Mouse (Mus musculus) cortical plate, adult 2 months (tissue): ENCODE measurements around the gene Mgat5. TPM values are rescaled to one million over a fixed set of nuclear protein-coding genes. Genes with fewer than 3 reads are reported as not detected.

Experiments used
- H3K27ac ChIP-seq: fragments of 200-500 bp; 2 replicates; pipeline ENCODE4 v1.5.1; 2012; ENCODE audit warnings: low read length, control low read depth, inconsistent platforms; ENCODE audit not compliant: insufficient read depth
- H3K4me1 ChIP-seq: fragments of 200-500 bp; 2 replicates; pipeline ENCODE4 v1.6.1; 2011; ENCODE audit warnings: low read length; ENCODE audit not compliant: control insufficient read depth, insufficient read depth
- H3K4me3 ChIP-seq: fragments of 200-500 bp; 2 replicates; pipeline ENCODE4 v1.5.1; 2011; ENCODE audit warnings: mild to moderate bottlenecking, low read length, control low read depth; ENCODE audit not compliant: insufficient read depth
- CTCF ChIP-seq: fragments of 200-500 bp; IDR thresholded peaks from 2 replicates; pipeline ENCODE4 v1.5.1; 2011; ENCODE audit warnings: mild to moderate bottlenecking, control low read depth, low read length; ENCODE audit not compliant: insufficient read depth; ENCODE audit errors: extremely low read depth
- POLR2A ChIP-seq: fragments of 200-500 bp; IDR thresholded peaks from 2 replicates; pipeline ENCODE4 v1.6.1; 2011; ENCODE audit warnings: mild to moderate bottlenecking, low read length, control low read depth; ENCODE audit not compliant: insufficient read depth; ENCODE audit errors: extremely low read depth
- polyA plus RNA-seq: library from polyadenylated mRNA; depleted of rRNA; stranded (reverse); fragments of >200 nt; gene quantifications from 2 replicates; pipeline ENCODE4 v1.2.3, GENCODE M21; 2012

The Mgat5 gene
- polyA plus RNA-seq, 1 experiment: 32.9 TPM

- TF ChIP-seq CTCF (peak; percentile 86), POLR2A (no peak)
- Histone ChIP-seq H3K4me1 (0 out of 2 replicates have a peak, but pooled peaks cover 1% of the 10 kb centered on the region), H3K4me3 (no peak overlapping the region), H3K27ac (no peak overlapping the region)
Measured at GRCm38 (mm10) chr1:127459015-127459451, 254.2 kb downstream of the Mgat5 start.

DNA sequence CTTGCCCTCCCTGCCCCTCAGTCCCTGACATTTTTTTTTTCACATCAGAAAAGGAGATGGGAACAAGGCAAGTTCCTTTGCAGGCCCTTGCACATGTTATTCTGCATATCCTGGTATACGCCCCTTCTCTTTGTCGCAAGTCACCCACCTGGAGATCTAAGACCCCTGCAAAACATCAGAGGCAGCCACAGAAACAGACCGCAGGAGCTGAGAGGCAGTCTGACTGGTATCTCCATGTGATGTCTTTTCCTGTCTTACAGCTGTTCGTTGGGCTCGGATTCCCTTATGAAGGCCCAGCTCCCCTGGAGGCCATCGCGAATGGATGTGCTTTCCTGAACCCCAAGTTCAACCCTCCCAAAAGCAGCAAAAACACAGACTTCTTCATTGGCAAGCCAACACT lies 254.8 kb downstream of the Mgat5 start:
- H3K27ac ChIP-seq: no peak overlapping the region
- TF ChIP-seq CTCF (no peak), POLR2A (no peak)
- H3K4me1 ChIP-seq: 0 out of 2 replicates have a peak, but pooled peaks cover 1% of the 10 kb centered on the region

DNA sequence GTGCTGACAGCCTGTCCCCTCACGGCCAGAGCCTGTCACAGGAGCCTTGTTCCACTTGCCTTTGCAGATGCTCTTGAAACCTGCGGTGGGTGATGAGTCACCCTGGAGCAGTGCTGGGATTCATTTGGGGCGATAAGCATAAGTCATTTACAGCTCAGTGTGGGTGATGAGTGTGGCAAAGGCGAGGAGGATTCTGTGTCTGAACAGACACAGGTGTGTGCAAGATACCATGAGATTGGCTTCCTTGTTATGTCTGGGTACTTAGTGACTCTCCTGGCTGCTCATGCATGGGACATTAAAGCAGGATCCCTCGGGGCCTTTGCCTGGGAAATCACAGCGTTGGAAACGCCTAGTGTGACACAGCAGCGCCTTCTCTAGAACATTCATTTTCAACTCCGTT lies 256.2 kb downstream of the Mgat5 start:
- TF ChIP-seq POLR2A: no peak
- TF ChIP-seq CTCF: no peak
- H3K4me3 ChIP-seq: no peak overlapping the region
- H3K4me1 ChIP-seq: 0 out of 2 replicates have a peak, but pooled peaks cover 1% of the 10 kb centered on the region
- H3K27ac ChIP-seq: no peak overlapping the region

More for the DNA sequence above, 254.8 kb downstream of the Mgat5 start:
- H3K4me3 ChIP-seq: no peak overlapping the region

DNA sequence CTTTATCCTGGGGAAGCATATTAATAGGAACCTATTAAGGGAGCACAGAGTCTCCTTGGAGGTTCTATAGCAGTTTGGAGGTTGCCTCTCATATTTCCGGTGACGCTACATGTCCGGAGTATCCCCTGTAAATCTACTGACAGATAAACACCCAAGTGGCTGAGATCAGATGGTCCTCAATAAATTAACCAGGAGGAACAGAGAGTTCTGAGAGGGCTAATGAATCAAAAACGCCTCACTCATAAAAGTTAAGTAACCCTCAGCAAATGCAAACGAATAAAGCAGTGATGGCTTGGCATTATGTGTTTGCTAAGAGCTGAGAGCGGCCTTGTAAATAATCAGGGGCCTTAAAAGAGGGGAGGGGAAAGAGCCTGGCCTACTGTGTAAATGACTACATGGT lies 259.2 kb downstream of the Mgat5 start:
- 0 out of 2 replicates have a peak, but pooled peaks cover 1% of the 10 kb centered on the region for H3K4me1 ChIP-seq
- TF ChIP-seq CTCF (no peak), POLR2A (no peak)
- no peak overlapping the region for H3K4me3 ChIP-seq
- no peak overlapping the region for H3K27ac ChIP-seq

- TF ChIP-seq POLR2A (no peak), CTCF (no peak)
- Histone ChIP-seq H3K4me3 (no peak overlapping the region), H3K4me1 (0 out of 2 replicates have a peak, but pooled peaks cover 1% of the 10 kb centered on the region), H3K27ac (no peak overlapping the region)
Measured at GRCm38 (mm10) chr1:127465292-127465691, 260.5 kb downstream of the Mgat5 start.

DNA sequence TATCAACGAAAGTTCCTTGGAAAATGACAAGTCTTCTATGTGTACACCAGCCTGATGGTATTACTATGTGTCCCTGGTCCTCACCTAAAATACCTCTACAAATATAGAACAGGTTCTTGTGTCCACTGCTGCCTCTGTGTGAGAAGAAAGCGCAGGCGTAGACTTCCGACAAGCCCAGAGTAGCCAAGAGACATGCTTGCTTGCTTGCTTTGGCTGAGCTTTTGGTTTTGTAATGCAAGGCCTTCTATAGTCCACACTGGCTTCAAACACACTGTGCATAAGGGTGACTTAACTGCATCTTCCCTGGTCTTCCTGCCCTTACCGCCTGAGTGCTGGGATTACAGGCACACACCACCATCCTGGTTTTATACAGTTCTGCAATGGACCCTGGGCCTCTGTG lies 262.4 kb downstream of the Mgat5 start:
- Histone ChIP-seq H3K4me3 (no peak overlapping the region), H3K4me1 (no peaks in the 10 kb centered on the region), H3K27ac (no peak overlapping the region)
- TF ChIP-seq CTCF (no peak), POLR2A (no peak)

DNA sequence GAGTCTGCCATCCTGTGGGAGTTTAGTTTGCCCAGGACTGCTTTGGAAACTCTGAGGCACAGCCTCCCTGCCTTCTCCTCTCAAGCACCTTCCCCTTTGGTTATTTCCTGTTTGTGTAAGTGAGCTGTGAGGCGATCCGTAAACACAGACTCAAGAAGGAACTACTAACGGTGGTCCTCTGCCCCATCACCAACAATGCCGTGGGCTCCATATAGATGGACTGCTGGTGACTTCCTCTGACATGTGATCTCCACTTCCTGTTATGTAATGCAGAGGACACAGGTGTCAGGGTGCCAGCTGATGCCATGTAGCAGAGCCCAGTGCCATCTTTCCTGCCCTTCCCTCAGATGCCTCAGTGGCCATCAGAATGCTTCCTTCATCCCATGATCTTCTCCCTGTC lies 265.4 kb downstream of the Mgat5 start:
- no peak for TF ChIP-seq CTCF
- no peak for TF ChIP-seq POLR2A
- no peaks in the 10 kb centered on the region for H3K4me1 ChIP-seq
- H3K4me3 ChIP-seq: no peak overlapping the region
- no peak overlapping the region for H3K27ac ChIP-seq

GRCm38 (mm10) chr1:127475756-127476155 lies 270.9 kb downstream of the Mgat5 start:
- no peak overlapping the region for H3K4me3 ChIP-seq
- no peaks in the 10 kb centered on the region for H3K4me1 ChIP-seq
- TF ChIP-seq POLR2A (no peak), CTCF (no peak)
- no peak overlapping the region for H3K27ac ChIP-seq

GRCm38 (mm10) chr1:127482911-127483310 lies 278.1 kb downstream of the Mgat5 start:
- Histone ChIP-seq H3K4me1 (no peaks in the 10 kb centered on the region), H3K27ac (no peak overlapping the region), H3K4me3 (no peak overlapping the region)
- TF ChIP-seq CTCF (no peak), POLR2A (no peak)

DNA sequence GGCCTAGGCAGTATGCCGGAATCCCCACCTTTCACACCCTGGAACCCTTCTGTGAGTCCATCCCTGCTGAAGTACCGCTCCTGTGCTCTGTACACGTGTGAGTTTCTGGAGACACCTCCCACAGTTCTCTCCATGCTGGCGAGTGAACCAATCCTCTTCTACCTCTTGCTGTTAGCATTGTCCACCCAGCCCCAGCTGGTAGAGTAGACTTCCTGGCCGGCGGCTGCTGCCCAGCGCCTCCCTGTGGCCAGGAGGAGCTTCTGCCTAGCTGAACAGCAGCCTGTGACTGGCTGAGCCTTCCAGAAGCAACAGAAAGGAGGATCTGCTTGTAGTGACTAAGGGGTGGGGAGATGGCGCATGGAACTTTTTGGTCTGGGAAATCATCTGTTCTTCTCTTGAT lies 279.4 kb downstream of the Mgat5 start:
- Histone ChIP-seq H3K4me3 (no peak overlapping the region), H3K4me1 (no peaks in the 10 kb centered on the region), H3K27ac (no peak overlapping the region)
- no peak for TF ChIP-seq CTCF
- TF ChIP-seq POLR2A: no peak

- Histone ChIP-seq H3K4me3 (no peak overlapping the region), H3K4me1 (no peaks in the 10 kb centered on the region), H3K27ac (no peak overlapping the region)
- TF ChIP-seq POLR2A: no peak
- peak; percentile 63 for TF ChIP-seq CTCF
Measured at GRCm38 (mm10) chr1:127484826-127485225, 280.0 kb downstream of the Mgat5 start.
